Mouse (Mus musculus) Patski (cell line): Measurements from ENCODE around the gene Slc16a7. TPM values are rescaled to one million over a fixed set of nuclear protein-coding genes. Genes with fewer than 3 reads are reported as not detected.
A peak's percentile ranks its signal among the peaks of the same experiment; 100 is the strongest.

Experiments
- ATAC-seq: fragments of 100-300 bp; one replicate; pipeline ENCODE4 v1.8.0; 2021
- CTCF ChIA-PET: fragments of 350-600 bp; sonication (Branson Sonifier 250); formaldehyde crosslinking; loops from one replicate; lab custom pipeline; 2022; ENCODE audit warnings: inconsistent platforms; lab: Charles Lee
- POLR2A ChIA-PET: fragments of 350-600 bp; sonication (Branson Sonifier 250); formaldehyde crosslinking; loops from one replicate; lab custom pipeline; 2022; ENCODE audit warnings: antibody characterized with exemption, inconsistent platforms; lab: Charles Lee
- DNase-seq: peaks from one replicate; pipeline ENCODE4 v3.0.0-alpha.2; 2011; ENCODE audit warnings: low read depth, low spot score
- H3K27me3 ChIP-seq: fragments of 371-371 bp; one replicate; pipeline ENCODE4 v1.5.1; 2021
- CTCF ChIP-seq: fragments of 100-300 bp; IDR thresholded peaks from one replicate; pipeline ENCODE4 v1.5.1; 2021
- in situ Hi-C: fragments of 300-500 bp; cut with MboI; formaldehyde crosslinking; loops from 3 replicates; pipeline ENCODE4 v1.11.1; 2018; ENCODE audit warnings: low pct_unique_long_range_greater_than_20kb, mixed read lengths
- polyA plus RNA-seq: library from polyadenylated mRNA; unstranded; gene quantifications from one replicate; pipeline ENCODE4 v1.2.3, GENCODE M21; 2021

The Slc16a7 gene
- polyA plus RNA-seq, 1 experiment from 2014 or later, result 2.4 TPM

GRCm38 (mm10) chr10:125185387-125185786 is 203.9 kb downstream of the Slc16a7 start:
- H3K27me3 ChIP-seq, result no peaks in the 10 kb centered on the region
- ChIA-PET POLR2A (no interaction called here), CTCF (no interaction called here)
- DNase-seq (no peak), ATAC-seq (no peak)
- in situ Hi-C loops, result no loop called here
- no peak for TF ChIP-seq CTCF

DNA sequence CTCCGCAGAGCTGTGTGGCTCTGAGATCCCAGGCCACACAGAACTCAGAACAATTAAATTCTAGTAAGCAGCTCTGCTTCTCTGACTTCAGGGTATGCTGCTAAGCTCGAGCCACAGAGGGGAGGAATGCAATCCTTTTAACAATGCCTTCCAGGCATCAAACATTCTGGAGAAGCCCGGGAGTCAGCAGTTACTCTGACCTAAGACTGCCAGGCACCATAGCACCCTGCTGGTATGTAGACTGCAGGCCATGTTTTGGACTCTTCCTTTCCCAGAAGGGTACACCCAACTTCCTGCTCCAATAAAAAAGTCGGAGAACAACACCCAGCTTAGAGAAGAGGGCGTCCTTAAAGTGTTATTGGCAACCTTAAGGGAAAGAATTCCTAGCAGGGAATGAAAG is 205.1 kb downstream of the Slc16a7 start:
- DNase-seq (peak; percentile 77), ATAC-seq (peak; percentile 100)
- no peaks in the 10 kb centered on the region for H3K27me3 ChIP-seq
- in situ Hi-C loops, result no loop called here
- POLR2A ChIA-PET, result no interaction called here
- CTCF ChIA-PET, result interaction anchor here (1.4 kb wide), 2 partner anchors 10 to 81 kb away, joined by 4 read pairs; no protein-coding TSS in a partner anchor
- TF ChIP-seq CTCF, result no peak

GRCm38 (mm10) chr10:125182545-125182944 is 206.7 kb downstream of the Slc16a7 start:
- POLR2A ChIA-PET, result interaction anchor here (0.6 kb wide), 1 partner anchor 28 kb away, joined by 4 read pairs; no protein-coding TSS in a partner anchor
- no peak for TF ChIP-seq CTCF
- CTCF ChIA-PET, result interaction anchor here (1.4 kb wide), 1 partner anchor 9 kb away, joined by 4 read pairs; no protein-coding TSS in a partner anchor
- in situ Hi-C loops, result no loop called here
- H3K27me3 ChIP-seq, result no peaks in the 10 kb centered on the region
- DNase-seq (no peak), ATAC-seq (no peak)

- ATAC-seq (no peak), DNase-seq (no peak)
- ChIA-PET CTCF (no interaction called here), POLR2A (no interaction called here)
- H3K27me3 ChIP-seq, result no peaks in the 10 kb centered on the region
- no peak for TF ChIP-seq CTCF
- in situ Hi-C loops, result no loop called here
Measured at GRCm38 (mm10) chr10:125177782-125178181, 211.5 kb downstream of the Slc16a7 start.

DNA sequence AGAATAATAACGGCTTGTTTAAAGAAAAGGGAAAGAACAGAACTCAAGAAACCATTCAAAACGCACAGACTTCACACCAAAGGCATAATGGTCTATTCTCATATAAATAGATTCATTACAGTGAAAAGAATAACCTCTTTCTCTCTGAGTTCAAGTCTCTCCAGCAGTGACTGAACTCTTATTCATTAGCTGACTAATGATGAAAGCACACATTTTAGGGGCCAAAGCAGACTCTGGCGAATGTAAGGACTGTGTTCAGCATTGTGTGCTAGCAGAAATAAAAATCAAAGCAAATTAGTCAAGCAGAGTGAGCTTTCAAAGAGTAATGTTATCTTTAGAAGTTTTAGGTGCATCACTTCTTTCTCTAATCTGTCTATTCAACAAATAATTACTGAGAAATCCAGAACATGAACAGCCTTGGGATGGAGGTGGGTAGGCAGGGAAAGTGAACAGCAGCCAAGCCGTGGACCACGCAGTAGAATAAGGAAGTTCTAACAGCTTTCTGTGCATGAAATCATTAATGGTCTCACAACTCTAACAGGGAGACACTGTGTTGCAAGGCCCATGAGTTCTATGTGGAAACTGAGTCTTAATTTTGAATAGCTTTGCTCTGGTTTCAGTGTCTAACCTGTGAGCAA is 214.1 kb downstream of the Slc16a7 start:
- ChIA-PET POLR2A (no interaction called here), CTCF (no interaction called here)
- H3K27me3 ChIP-seq, result no peaks in the 10 kb centered on the region
- in situ Hi-C loops, result no loop called here
- no peak for ATAC-seq
- no peak for TF ChIP-seq CTCF
- DNase-seq, result no peak

- ChIA-PET POLR2A (no interaction called here), CTCF (no interaction called here)
- DNase-seq, result no peak
- TF ChIP-seq CTCF, result no peak
- in situ Hi-C loops, result no loop called here
- ATAC-seq, result no peak
- H3K27me3 ChIP-seq, result no peaks in the 10 kb centered on the region
Measured at GRCm38 (mm10) chr10:125171625-125172024, 217.6 kb downstream of the Slc16a7 start.

GRCm38 (mm10) chr10:125171154-125171553 is 218.1 kb downstream of the Slc16a7 start:
- POLR2A ChIA-PET, result no interaction called here
- CTCF ChIA-PET, result no interaction called here
- TF ChIP-seq CTCF, result no peak
- no peaks in the 10 kb centered on the region for H3K27me3 ChIP-seq
- ATAC-seq, result peak; percentile 80
- DNase-seq, result peak; percentile 48
- in situ Hi-C loops, result no loop called here
